Comparison of ENCODE assay signal across 28 mouse cellular contexts in the genomic region with DNA sequence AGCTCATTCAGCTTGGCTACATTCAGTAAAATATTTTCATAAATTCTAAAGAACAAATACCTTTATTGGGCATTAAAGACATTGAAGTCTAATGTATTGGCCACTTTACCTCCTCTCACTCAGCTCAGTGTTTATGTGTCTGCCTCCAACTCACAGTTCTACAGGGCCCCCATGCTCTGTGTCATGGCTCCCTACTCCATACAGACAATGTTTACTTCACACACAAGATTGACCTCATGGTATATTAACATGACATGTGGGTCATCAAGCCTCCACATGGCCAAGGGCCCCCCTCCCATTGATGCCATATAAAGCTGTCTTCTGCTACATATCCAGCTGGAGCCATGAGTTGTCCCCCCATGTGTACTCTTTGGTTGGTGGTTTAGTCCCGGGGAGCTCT.
"Had no signal": no experiment of that assay in that cellular context is flagged by ENCODE, and none has a peak within 500 bp of the region (broad histone marks: within the 10 kb centered on the region; RNA-seq: fewer than 3 reads in every experiment).

No protein-coding gene starts in this region.

- H3K4me2 ChIP-seq: embryonic facial prominence, embryonic 12.5 days; embryonic facial prominence, embryonic 13.5 days; embryonic facial prominence, embryonic 15.5 days; forebrain, embryonic 12.5 days; forebrain, embryonic 13.5 days; forebrain, embryonic 15.5 days had no signal

- H3K9ac ChIP-seq: embryonic facial prominence, embryonic 12.5 days; embryonic facial prominence, embryonic 13.5 days; embryonic facial prominence, embryonic 15.5 days; forebrain, embryonic 12.5 days; forebrain, embryonic 13.5 days; forebrain, embryonic 15.5 days; forebrain, postnatal 0 days had no signal

- H3K4me3 ChIP-seq: embryonic facial prominence, embryonic 10.5 days; embryonic facial prominence, embryonic 12.5 days; embryonic facial prominence, embryonic 13.5 days; embryonic facial prominence, embryonic 15.5 days; erythroblast, embryonic 14.5 days; forebrain, embryonic 10.5 days; forebrain, embryonic 12.5 days; forebrain, embryonic 13.5 days; forebrain, embryonic 15.5 days; gastrocnemius, adult 2 months had no signal

- ATAC-seq: forebrain, embryonic 13.5 days; forebrain, embryonic 14.5 days; forebrain, embryonic 15.5 days; forebrain, embryonic 16.5 days; forebrain, postnatal 0 days had no signal

- H3K9me3 ChIP-seq: embryonic facial prominence, embryonic 10.5 days; embryonic facial prominence, embryonic 12.5 days; embryonic facial prominence, embryonic 13.5 days; embryonic facial prominence, embryonic 15.5 days; forebrain, embryonic 10.5 days; forebrain, embryonic 12.5 days; forebrain, embryonic 13.5 days; forebrain, embryonic 15.5 days had no signal

- DNase-seq: cerebellum, adult 2 months; cerebellum, adult 8-10 months; cerebellum, adult 9-10 months; cerebellum, adult 9-11 months; cerebellum, postnatal 10 days; cerebellum, postnatal 14 days; cerebellum, postnatal 25 days; cerebellum, postnatal 36 days; embryo, embryonic 11 days; forebrain, postnatal 0 days; gastrocnemius, adult 2 months; gastrocnemius, postnatal 10 days; gastrocnemius, postnatal 14 days; gastrocnemius, postnatal 25 days; gastrocnemius, postnatal 36 days; heart, adult 11 months; heart, adult 18-20 months had no signal

- H3K4me1 ChIP-seq: embryonic facial prominence, embryonic 10.5 days; embryonic facial prominence, embryonic 12.5 days; embryonic facial prominence, embryonic 13.5 days; embryonic facial prominence, embryonic 15.5 days; forebrain, embryonic 12.5 days had no signal

- H3K27ac ChIP-seq: embryonic facial prominence, embryonic 10.5 days; embryonic facial prominence, embryonic 12.5 days; embryonic facial prominence, embryonic 13.5 days; embryonic facial prominence, embryonic 15.5 days; forebrain, embryonic 10.5 days; forebrain, embryonic 12.5 days; forebrain, embryonic 13.5 days; forebrain, embryonic 15.5 days; gastrocnemius, adult 2 months had no signal

- H3K27me3 ChIP-seq: embryonic facial prominence, embryonic 12.5 days; embryonic facial prominence, embryonic 13.5 days; embryonic facial prominence, embryonic 15.5 days; forebrain, embryonic 12.5 days; forebrain, embryonic 13.5 days; forebrain, embryonic 15.5 days had no signal

- H3K36me3 ChIP-seq: embryonic facial prominence, embryonic 10.5 days; embryonic facial prominence, embryonic 12.5 days; embryonic facial prominence, embryonic 13.5 days; embryonic facial prominence, embryonic 15.5 days; forebrain, embryonic 10.5 days; forebrain, embryonic 12.5 days; forebrain, embryonic 15.5 days had no signal
